ENCODE assay signal across 13 mouse cellular contexts in genomic region chr7:16564491-16564890, GRCm38 (mm10).
"Had no signal": no experiment of that assay in that cellular context is flagged by ENCODE, and none has a peak within 500 bp of the region (broad histone marks: within the 10 kb centered on the region; RNA-seq: fewer than 3 reads in every experiment).

No protein-coding gene starts in this region.

- H3K27ac ChIP-seq: liver, embryonic 12.5 days; liver, embryonic 14.5 days; midbrain, embryonic 10.5 days; midbrain, embryonic 12.5 days; midbrain, embryonic 15.5 days; neural tube, embryonic 12.5 days; stomach, embryonic 15.5 days; stomach, postnatal 0 days had no signal

- H3K4me1 ChIP-seq: liver, embryonic 12.5 days; midbrain, embryonic 10.5 days; midbrain, embryonic 12.5 days; neural tube, embryonic 12.5 days; stomach, embryonic 15.5 days had no signal

- H3K4me3 ChIP-seq: liver, embryonic 12.5 days; midbrain, embryonic 10.5 days; midbrain, embryonic 12.5 days; midbrain, embryonic 15.5 days; neural tube, embryonic 12.5 days; stomach, embryonic 15.5 days had no signal

- H3K9me3 ChIP-seq: liver, embryonic 12.5 days; midbrain, embryonic 10.5 days; midbrain, embryonic 12.5 days; midbrain, embryonic 15.5 days; neural tube, embryonic 12.5 days; stomach, embryonic 15.5 days had no signal

- DNase-seq: lung, embryonic 14.5 days; right cerebral cortex, postnatal 14 days; thymus, adult 2 months; thymus, postnatal 25 days; thymus, postnatal 4 days had no signal

- H3K27me3 ChIP-seq: liver, embryonic 12.5 days; midbrain, embryonic 12.5 days; midbrain, embryonic 15.5 days; neural tube, embryonic 12.5 days; stomach, embryonic 15.5 days had no signal
